In the genomic region with DNA sequence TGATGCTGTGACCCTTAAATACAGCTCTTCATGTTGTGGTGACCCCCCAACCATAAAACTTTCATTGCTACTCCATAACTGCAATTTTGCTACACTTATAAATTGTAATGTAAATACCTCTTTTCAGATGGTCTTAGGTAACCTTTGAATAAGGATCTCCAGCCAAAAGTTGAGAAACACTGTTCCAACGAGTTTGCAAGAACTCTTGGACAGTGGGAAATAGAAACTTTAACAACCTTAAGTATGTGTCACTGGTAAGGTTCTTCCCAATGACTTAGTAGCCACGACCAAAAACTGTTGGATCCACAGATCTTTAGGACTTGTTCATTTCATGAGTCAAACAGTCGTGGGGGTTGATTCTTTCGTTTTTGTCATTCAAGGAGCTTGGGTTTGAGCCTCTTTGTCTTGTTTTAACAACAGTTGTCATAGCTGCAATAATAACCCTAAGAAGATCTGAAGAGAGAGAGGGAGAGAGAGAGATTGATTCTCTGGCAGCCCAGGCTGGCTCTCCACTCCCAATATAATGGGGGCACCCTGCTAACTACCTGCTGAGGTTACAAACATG, we compare ENCODE assay signal across 9 mouse cellular contexts. TPM values are rescaled to one million over a fixed set of nuclear protein-coding genes. Genes with fewer than 3 reads are reported as not detected.
DNase-seq lines count a peak whose midpoint lies in the region; ATAC-seq and TF ChIP-seq lines count a peak whose summit lies in the region.
"Had no signal": no experiment of that assay in that cellular context is flagged by ENCODE, and none has a peak within 500 bp of the region (broad histone marks: within the 10 kb centered on the region; RNA-seq: fewer than 3 reads in every experiment).

No protein-coding gene starts in this region.

- peak overlapping the region; percentile 52; the same call in 1 of the 2 replicates for H3K9ac ChIP-seq in heart, embryonic 15.5 days
- peak overlapping the region; percentile 85 for H3K9ac ChIP-seq in MEL (ENCODE audit: control insufficient read depth, low read depth, low read length, poor library complexity, severe bottlenecking)

- H3K4me2 ChIP-seq in heart, embryonic 15.5 days = peak overlapping the region; percentile 94

- TF ChIP-seq EP300 in MEL (IDR thresholded peaks at IDR 0.05; ENCODE audit: low read depth in 1 of 2, low read length in 2 of 2) = no peak

- H3K4me3 ChIP-seq in heart, embryonic 15.5 days = peak overlapping the region; percentile 75
- H3K4me3 ChIP-seq in MEL (ENCODE audit: control insufficient read depth in 1 of 2, insufficient read depth in 1 of 2, low read depth in 2 of 2, low read length in 2 of 2) = peak overlapping the region; percentile 88 to 91
- H3K4me3 ChIP-seq in hindbrain, embryonic 10.5 days = peak overlapping the region; percentile 73
- H3K4me3 ChIP-seq in macrophage (ENCODE audit: inconsistent target) = peak overlapping the region; percentile 66

- ATAC-seq in heart, embryonic 15.5 days (replicated peaks; ENCODE audit: insufficient number of reproducible peaks, insufficient read depth, low FRiP score, low read depth) = no peak

- H3K79me2 ChIP-seq in MEL (ENCODE audit: control insufficient read depth, insufficient read depth, low read length, poor library complexity) (no peaks in the 10 kb centered on the region; the same call in 1 of the 2 replicates), macrophage (ENCODE audit: inconsistent target) (peaks cover 36% of the 10 kb centered on the region)

- no peaks in the 10 kb centered on the region for H3K36me3 ChIP-seq in heart, embryonic 15.5 days
- H3K36me3 ChIP-seq in MEL (ENCODE audit: control insufficient read depth in 1 of 2, insufficient read depth in 2 of 2, low read length in 2 of 2) = peaks cover 0 to 6% of the 10 kb centered on the region in 2 experiments; a peak in 2 of 4 replicates
- 0 out of 2 replicates have a peak, but pooled peaks cover 6% of the 10 kb centered on the region for H3K36me3 ChIP-seq in hindbrain, embryonic 10.5 days
- no peaks in the 10 kb centered on the region for H3K36me3 ChIP-seq in macrophage (ENCODE audit: inconsistent target)

- TF ChIP-seq POLR2A in MEL (IDR thresholded peaks at IDR 0.05; ENCODE audit: control insufficient read depth in 1 of 2, insufficient read depth in 1 of 2, low read depth in 1 of 2, low read length in 2 of 2, poor library complexity in 1 of 2) = no peak

- no peaks in the 10 kb centered on the region for H3K9me3 ChIP-seq in heart, embryonic 15.5 days (replicated peaks)
- H3K9me3 ChIP-seq in MEL (replicated peaks; ENCODE audit: insufficient read depth, low read length) = no peaks in the 10 kb centered on the region
- H3K9me3 ChIP-seq in hindbrain, embryonic 10.5 days = no peaks in the 10 kb centered on the region

- H3K27me3 ChIP-seq in heart, embryonic 15.5 days = no peaks in the 10 kb centered on the region
- H3K27me3 ChIP-seq in MEL (ENCODE audit: control insufficient read depth in 1 of 2, insufficient read depth in 2 of 2, low read length in 2 of 2) = no peaks in the 10 kb centered on the region
- no peaks in the 10 kb centered on the region for H3K27me3 ChIP-seq in hindbrain, embryonic 10.5 days (ENCODE audit: insufficient read depth, poor library complexity, severe bottlenecking)

- peak overlapping the region; percentile 85 for H3K27ac ChIP-seq in heart, embryonic 15.5 days
- H3K27ac ChIP-seq in MEL (ENCODE audit: control insufficient read depth, low read depth, low read length) (peak overlapping the region; percentile 80), macrophage (peak overlapping the region; percentile 96)
- H3K27ac ChIP-seq in hindbrain, embryonic 10.5 days = peak overlapping the region; percentile 91

- TF ChIP-seq RAD21 in MEL (IDR thresholded peaks at IDR 0.05; ENCODE audit: low read depth, low read length) = no peak

- H3K4me1 ChIP-seq in heart, embryonic 15.5 days (replicated peaks) = peaks cover 37% of the 10 kb centered on the region
- peaks cover 0 to 4% of the 10 kb centered on the region in 2 experiments; a peak in 3 of 4 replicates for H3K4me1 ChIP-seq in MEL (ENCODE audit: control insufficient read depth in 1 of 2, insufficient read depth in 2 of 2, low read length in 2 of 2)
- H3K4me1 ChIP-seq in hindbrain, embryonic 10.5 days (replicated peaks) = peaks cover 32% of the 10 kb centered on the region

- WGBS in heart, embryonic 15.5 days = 85% methylated on average over 4 of the region's 4 CpGs
- 89% methylated on average over 4 of the region's 4 CpGs for WGBS in hindbrain, embryonic 10.5 days
- 54% methylated on average over 4 of the region's 4 CpGs for WGBS in macrophage (ENCODE audit: missing documents)

- TF ChIP-seq CTCF in MEL (IDR thresholded peaks at IDR 0.05 in 2 of 3, conservative IDR thresholded peaks at IDR 0.05 in 1 of 3; ENCODE audit: control insufficient read depth in 1 of 3, insufficient read depth in 1 of 3, low read depth in 2 of 3, low read length in 3 of 3, poor library complexity in 1 of 3, severe bottlenecking in 1 of 3) = no peak

- no peak for DNase-seq in heart, adult 11 months
- peak; percentile 30 for DNase-seq in MEL (ENCODE audit: low read depth, low spot score)
- DNase-seq in hindbrain, embryonic 10.5 days (ENCODE audit: low spot score) = no peak
- DNase-seq in urinary bladder, adult 18-20 months (ENCODE audit: low spot score in 2 of 2) = no peak
- no peak for DNase-seq in gastrocnemius, postnatal 25 days
- no peak for DNase-seq in cerebellum, adult 11 months
- DNase-seq: retina, postnatal 1 day had no signal

TF ChIP-seq in MEL, 35 proteins besides CTCF, POLR2A, EP300 and RAD21:
- TF ChIP-seq NELFE (IDR thresholded peaks at IDR 0.05; ENCODE audit: low read depth, low read length) (no peak), UBTF (IDR thresholded peaks at IDR 0.05; ENCODE audit: borderline replicate concordance, insufficient read depth, low read depth, low read length) (no peak), SIN3A (IDR thresholded peaks at IDR 0.05; ENCODE audit: low read length) (no peak), ETS1 (IDR thresholded peaks at IDR 0.05; ENCODE audit: low read depth, low read length) (no peak), HCFC1 (IDR thresholded peaks at IDR 0.05; ENCODE audit: low read depth, low read length) (no peak), KAT2A (conservative IDR thresholded peaks at IDR 0.05; ENCODE audit: low read depth, low read length) (no peak), POLR2AphosphoS2 (IDR thresholded peaks at IDR 0.05; ENCODE audit: low read length) (no peak), JUND (IDR thresholded peaks at IDR 0.05; ENCODE audit: low read depth, low read length) (no peak), GATA1 (IDR thresholded peaks at IDR 0.05; ENCODE audit: low read depth, low read length) (no peak), ZNF384 (IDR thresholded peaks at IDR 0.05; ENCODE audit: low read depth, low read length) (no peak), MYC (IDR thresholded peaks at IDR 0.05; ENCODE audit: low read depth, low read length) (no peak), GABPA (IDR thresholded peaks at IDR 0.05; ENCODE audit: low read depth, low read length) (no peak), E2F4 (IDR thresholded peaks at IDR 0.05; ENCODE audit: borderline replicate concordance, low read depth, low read length) (no peak)

RNA-seq across cellular contexts. Expression of gene Ifnar1, which starts 21.1 kb away (rescaled TPM):
- 32.7 and 43.0 TPM in 2 replicates for polyA plus RNA-seq in heart, embryonic 15.5 days (2015; fragmentation: Nextera tagmentation; extraction: Ambion mirVana)
- total RNA-seq in MEL (2012; rRNA removed) = 10.3 and 12.2 TPM in 2 replicates
- polyA plus RNA-seq in MEL (2012; ENCODE audit: insufficient read depth in 1 of 2, insufficient read length in 2 of 2, low read depth in 1 of 2, low replicate concordance in 2 of 2, missing spikeins in 1 of 2) = 10 to 100 TPM in 1 of 2 experiments, not detected in 1; 20.2 TPM
- polyA plus RNA-seq in hindbrain, embryonic 10.5 days (2016; fragmentation: Nextera tagmentation; extraction: Ambion mirVana) = 49.8 and 50.5 TPM in 2 replicates
- 100 to 1,000 TPM; 157 to 461 (median 270) TPM for total RNA-seq in macrophage (2018; cell fraction: chromatin; rRNA removed)
- total RNA-seq in macrophage (2018; cell fraction: cytosol; rRNA removed) = 100 to 1,000 TPM in 4 of 26 experiments, 10 to 100 TPM in 22; 61.9 to 145 (median 84.6) TPM
- 100 to 1,000 TPM; 208 to 496 (median 273) TPM for total RNA-seq in macrophage (2018; cell fraction: nucleus; rRNA removed)
- polyA plus RNA-seq in macrophage (2018) = 64.7 to 104 TPM (median 89.0 TPM) in 3 replicates
- 10 to 100 TPM; 11.3 to 15.4 TPM for total RNA-seq in gastrocnemius, postnatal 25 days (2021)

RNA-seq across cellular contexts. Expression of gene Il10rb, which starts 58.0 kb away (rescaled TPM):
- polyA plus RNA-seq in heart, embryonic 15.5 days (2015; fragmentation: Nextera tagmentation; extraction: Ambion mirVana) = 57.9 and 58.9 TPM in 2 replicates
- total RNA-seq in MEL (2012; rRNA removed) = 4.7 and 5.9 TPM in 2 replicates
- polyA plus RNA-seq in MEL (2012; ENCODE audit: insufficient read depth in 1 of 2, insufficient read length in 2 of 2, low read depth in 1 of 2, low replicate concordance in 2 of 2, missing spikeins in 1 of 2) = 10 to 100 TPM in 1 of 2 experiments, not detected in 1; 14.6 TPM
- polyA plus RNA-seq in hindbrain, embryonic 10.5 days (2016; fragmentation: Nextera tagmentation; extraction: Ambion mirVana) = 7.1 and 8.6 TPM in 2 replicates
- total RNA-seq in macrophage (2018; cell fraction: chromatin; rRNA removed) = 100 to 1,000 TPM; 195 to 513 (median 266) TPM
- 100 to 1,000 TPM; 302 to 435 (median 372) TPM for total RNA-seq in macrophage (2018; cell fraction: cytosol; rRNA removed)
- total RNA-seq in macrophage (2018; cell fraction: nucleus; rRNA removed) = 100 to 1,000 TPM; 321 to 683 (median 404) TPM
- polyA plus RNA-seq in macrophage (2018) = 357 to 533 TPM (median 380 TPM) in 3 replicates
- total RNA-seq in gastrocnemius, postnatal 25 days (2021) = 1 to 10 TPM; 5.0 to 6.3 TPM
